Mouse (Mus musculus) cerebellum, adult 2 months (tissue): Measurements from ENCODE around the gene Pik3r5. TPM values are rescaled to one million over a fixed set of nuclear protein-coding genes. Genes with fewer than 3 reads are reported as not detected.

ENCODE experiments used
- DNase-seq, 2 experiments: peaks; one replicate each; pipeline ENCODE4 v3.0.0; 2021
- H3K27ac ChIP-seq: fragments of 200-500 bp; 2 replicates; pipeline ENCODE4 v1.5.1; 2012; ENCODE audit warnings: low read length, control low read depth, inconsistent platforms; ENCODE audit not compliant: insufficient read depth
- H3K27me3 ChIP-seq: fragments of 200-500 bp; 2 replicates; pipeline ENCODE4 v1.6.1; 2012; ENCODE audit warnings: inconsistent platforms, mild to moderate bottlenecking, low read length, moderate library complexity; ENCODE audit not compliant: control insufficient read depth, insufficient read depth
- H3K4me1 ChIP-seq: fragments of 200-500 bp; 2 replicates; pipeline ENCODE4 v1.6.1; 2011; ENCODE audit warnings: low read length; ENCODE audit not compliant: control insufficient read depth, insufficient read depth
- H3K4me3 ChIP-seq: fragments of 200-500 bp; replicated peaks from 2 replicates; pipeline ENCODE3; 2011; ENCODE audit warnings: mild to moderate bottlenecking, low read depth, low read length, control low read depth; ENCODE audit not compliant: insufficient read depth
- CTCF ChIP-seq: fragments of 200-500 bp; IDR thresholded peaks from 2 replicates; pipeline ENCODE4 v1.5.1; 2011; ENCODE audit warnings: low read depth, mild to moderate bottlenecking, control low read depth, low read length, moderate library complexity, borderline replicate concordance; ENCODE audit not compliant: insufficient read depth
- POLR2A ChIP-seq: fragments of 200-500 bp; IDR thresholded peaks from 2 replicates; pipeline ENCODE4 v1.6.1; 2011; ENCODE audit warnings: low read length, control low read depth, borderline replicate concordance; ENCODE audit not compliant: insufficient read depth
- WGBS: fragments of 180-500 bp; shearing (Covaris S2); methylation state at CpG from one replicate; pipeline ENCODE4 v1.1.7; 2018; 5-methylcytosine and 5-hydroxymethylcytosine counted together
- polyA plus RNA-seq: library from polyadenylated mRNA; depleted of rRNA; stranded (reverse); fragments of >200 nt; gene quantifications from 2 replicates; pipeline ENCODE4 v1.2.3, GENCODE M21; 2012

Pik3r5 gene
- polyA plus RNA-seq, 1 experiment, result 0.93 TPM

DNA sequence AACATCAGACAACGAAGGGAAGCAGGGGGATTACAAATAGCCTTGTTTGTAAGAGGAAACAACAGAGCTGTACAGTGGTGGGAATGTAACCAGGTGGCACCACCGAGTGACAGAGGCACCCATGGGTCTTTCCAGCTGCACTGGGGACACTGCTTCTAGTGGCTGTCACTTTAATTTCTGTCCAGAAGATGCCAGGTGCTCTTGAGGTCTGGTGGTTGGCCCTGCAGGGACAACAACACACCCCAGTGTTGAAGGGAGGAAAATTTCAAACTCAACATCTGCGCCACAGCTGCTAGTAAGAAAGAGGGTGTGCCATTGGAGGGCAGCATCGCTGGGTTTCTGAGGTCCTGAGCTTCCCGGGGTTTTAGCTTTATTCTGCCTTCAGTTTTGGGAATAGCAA lies 1.3 kb upstream of the Pik3r5 start:
- Histone ChIP-seq H3K4me3 (no peak overlapping the region), H3K4me1 (no peaks in the 10 kb centered on the region), H3K27me3 (peaks cover 2% of the 10 kb centered on the region; the same call in 1 of the 2 replicates), H3K27ac (no peak overlapping the region)
- TF ChIP-seq POLR2A (no peak), CTCF (no peak)
- 74% methylated on average over 5 of the region's 5 CpGs for WGBS
- DNase-seq, result no peak

DNA sequence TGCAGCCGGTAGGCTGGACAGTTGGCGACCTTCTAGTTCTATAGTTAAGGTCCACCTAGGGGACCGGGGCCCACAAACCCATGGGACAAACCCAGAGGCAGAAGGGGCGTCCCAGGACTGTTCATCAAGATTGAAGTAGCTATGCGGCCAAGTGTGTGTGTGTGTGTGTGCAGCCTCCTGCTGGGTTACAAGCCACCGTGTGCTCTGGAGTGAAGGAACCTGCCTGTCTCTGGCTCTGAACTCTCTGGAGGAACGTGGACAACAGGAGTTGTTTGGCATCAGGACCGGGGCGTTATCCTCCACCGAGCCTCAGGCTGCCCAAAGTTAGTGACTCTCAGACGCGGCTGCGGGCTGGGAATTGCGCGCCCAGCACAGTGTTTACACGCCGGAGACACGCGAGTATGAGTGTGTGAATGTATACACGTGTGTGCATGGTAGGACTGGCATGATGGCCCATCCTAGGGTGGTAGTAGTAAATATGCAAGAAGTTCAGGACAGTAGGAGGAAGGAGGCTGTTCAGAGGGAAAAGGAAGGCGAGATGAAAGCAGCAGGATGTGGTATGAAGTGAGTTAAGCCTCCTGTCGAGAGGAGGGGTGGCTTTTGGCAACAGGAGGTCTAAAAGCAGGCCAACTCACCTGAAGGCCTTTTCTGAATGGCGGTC lies 570 bp downstream of the Pik3r5 start:
- H3K27me3 ChIP-seq, result peaks cover 2% of the 10 kb centered on the region; the same call in 1 of the 2 replicates
- H3K27ac ChIP-seq, result no peak overlapping the region
- 36% methylated on average over 23 of the region's 23 CpGs for WGBS
- H3K4me1 ChIP-seq, result no peaks in the 10 kb centered on the region
- no peak for TF ChIP-seq CTCF
- TF ChIP-seq POLR2A, result no peak
- DNase-seq, result no peak
- no peak overlapping the region for H3K4me3 ChIP-seq

DNA sequence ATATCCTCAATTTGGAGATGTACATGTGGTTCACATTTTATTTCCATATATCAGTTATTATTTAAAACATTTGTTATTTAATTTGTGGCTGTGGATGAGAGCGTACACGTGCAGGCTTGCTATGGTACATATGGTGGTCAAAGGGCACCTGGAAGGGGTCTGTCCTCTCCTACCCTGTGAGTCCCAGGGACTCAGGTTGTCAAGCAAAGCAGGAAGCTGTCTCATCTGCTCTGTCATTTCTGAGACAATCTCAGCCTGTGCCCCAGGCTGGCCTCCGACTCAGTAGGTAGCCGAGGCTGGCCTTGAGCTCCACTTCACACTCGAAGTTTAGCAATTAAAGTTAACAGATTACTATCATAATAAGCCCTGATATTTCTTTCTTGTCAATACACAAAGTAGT lies 1.6 kb downstream of the Pik3r5 start:
- Histone ChIP-seq H3K4me1 (no peaks in the 10 kb centered on the region), H3K27ac (no peak overlapping the region), H3K4me3 (no peak overlapping the region), H3K27me3 (peaks cover 2% of the 10 kb centered on the region; the same call in 1 of the 2 replicates)
- 84% methylated on average over 5 of the region's 5 CpGs for WGBS
- no peak for DNase-seq
- no peak for TF ChIP-seq CTCF
- TF ChIP-seq POLR2A, result no peak

- H3K27me3 ChIP-seq, result peaks cover 2% of the 10 kb centered on the region; the same call in 1 of the 2 replicates
- H3K4me3 ChIP-seq, result no peak overlapping the region
- DNase-seq, result no peak
- H3K27ac ChIP-seq, result no peak overlapping the region
- WGBS, result 86% methylated on average over 2 of the region's 2 CpGs
- no peaks in the 10 kb centered on the region for H3K4me1 ChIP-seq
- TF ChIP-seq POLR2A, result no peak
- no peak for TF ChIP-seq CTCF
Measured at GRCm38 (mm10) chr11:68434697-68435096, 2.8 kb downstream of the Pik3r5 start.

GRCm38 (mm10) chr11:68435601-68436000 lies 3.7 kb downstream of the Pik3r5 start:
- H3K4me3 ChIP-seq, result no peak overlapping the region
- H3K4me1 ChIP-seq, result no peaks in the 10 kb centered on the region
- H3K27me3 ChIP-seq, result peaks cover 2% of the 10 kb centered on the region; the same call in 1 of the 2 replicates
- 96% methylated on average over 4 of the region's 4 CpGs for WGBS
- TF ChIP-seq POLR2A, result no peak
- no peak for TF ChIP-seq CTCF
- H3K27ac ChIP-seq, result no peak overlapping the region
- no peak for DNase-seq

DNA sequence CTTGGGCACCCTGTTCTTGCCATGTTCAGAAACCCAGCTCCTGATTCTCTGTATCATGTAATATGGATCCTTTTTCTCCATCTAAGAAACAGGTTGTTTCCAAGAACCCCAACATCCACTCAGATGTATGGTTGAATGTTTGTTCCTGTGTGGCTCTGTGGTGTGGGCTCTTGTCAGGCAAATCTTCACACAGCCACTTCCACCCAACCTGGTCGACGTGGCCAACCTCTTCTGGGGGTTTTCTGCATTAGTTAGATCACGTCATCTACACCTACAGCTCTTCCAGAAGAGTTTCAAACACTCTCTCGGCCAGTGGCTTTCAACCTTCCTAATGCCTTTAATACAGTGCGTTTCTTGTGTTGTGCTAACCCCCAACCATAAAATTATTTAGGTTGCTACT lies 4.5 kb downstream of the Pik3r5 start:
- 88% methylated on average over 5 of the region's 5 CpGs for WGBS
- no peak for DNase-seq
- Histone ChIP-seq H3K4me3 (no peak overlapping the region), H3K27me3 (peaks cover 2% of the 10 kb centered on the region; the same call in 1 of the 2 replicates), H3K27ac (no peak overlapping the region), H3K4me1 (no peaks in the 10 kb centered on the region)
- no peak for TF ChIP-seq POLR2A
- TF ChIP-seq CTCF, result no peak

- TF ChIP-seq CTCF (no peak), POLR2A (no peak)
- DNase-seq, result no peak
- H3K4me3 ChIP-seq, result no peak overlapping the region
- no peaks in the 10 kb centered on the region for H3K4me1 ChIP-seq
- H3K27me3 ChIP-seq, result no peaks in the 10 kb centered on the region
- no peak overlapping the region for H3K27ac ChIP-seq
- WGBS, result 80% methylated on average over 9 of the region's 9 CpGs
Measured at GRCm38 (mm10) chr11:68440100-68440499, 8.2 kb downstream of the Pik3r5 start.

GRCm38 (mm10) chr11:68440965-68441364 lies 9.0 kb downstream of the Pik3r5 start:
- 61% methylated on average over 5 of the region's 5 CpGs for WGBS
- no peak for TF ChIP-seq POLR2A
- TF ChIP-seq CTCF, result no peak
- DNase-seq, result no peak
- Histone ChIP-seq H3K27ac (no peak overlapping the region), H3K27me3 (no peaks in the 10 kb centered on the region), H3K4me3 (no peak overlapping the region), H3K4me1 (no peaks in the 10 kb centered on the region)
